Mouse (Mus musculus): ENCODE measurements at regions not wholly inside any gene's neighbourhood (a gene's known extent, or its start where the extent isn't known, plus 50 kb on each side); places are given as distances from the start of the nearest gene placed in this dataset.

GRCm38 (mm10) chr11:117056958-117057357 is 58.0 kb upstream of the Sec14l1 start:
- POLR2A ChIA-PET = interaction anchor here (0.6 kb wide), 1 partner anchor 164 kb away, joined by 3 read pairs; no protein-coding TSS in a partner anchor
- DNase-seq (ENCODE audit: low read depth, low spot score) (no peak), ATAC-seq (no peak)

DNA sequence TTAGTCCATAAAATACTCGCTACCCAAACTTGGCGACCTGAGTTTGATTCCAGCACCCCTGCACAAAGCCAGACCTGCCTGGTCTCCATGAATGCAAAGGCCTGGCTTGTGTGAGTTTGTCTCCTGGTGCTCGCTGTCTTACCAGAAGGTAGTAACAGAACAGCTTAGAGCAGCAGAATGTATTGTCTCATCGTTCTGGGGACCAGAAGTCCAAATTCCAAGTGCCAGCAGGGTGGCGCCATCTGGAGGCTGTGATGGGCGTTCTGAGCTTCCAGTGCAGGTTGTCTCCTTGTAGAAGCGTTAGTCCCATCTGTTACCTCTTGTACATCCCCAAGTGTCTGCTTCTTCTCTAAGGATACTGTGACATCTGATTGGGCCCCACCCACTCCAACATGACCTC is 57.5 kb upstream of the Sec14l1 start:
- ChIA-PET CTCF (interaction anchor here (0.8 to 3.2 kb wide), 6 partner anchors 15 to 172 kb away, joined by 3 to 10 read pairs (median 4); no protein-coding TSS in a partner anchor), POLR2A (interaction anchor here (0.6 kb wide), 1 partner anchor 164 kb away, joined by 3 read pairs; no protein-coding TSS in a partner anchor)
- H3K27me3 ChIP-seq = no peaks in the 10 kb centered on the region
- in situ Hi-C loops (cut with MboI; ENCODE audit: low pct_unique_long_range_greater_than_20kb) = loop anchor here (5.0 kb wide), 1 partner anchor 145 kb away; no protein-coding TSS in a partner anchor
- TF ChIP-seq CTCF (IDR thresholded peaks at IDR 0.05) = peak; percentile 60
- ATAC-seq (no peak), DNase-seq (ENCODE audit: low read depth, low spot score) (no peak)

More at GRCm38 (mm10) chr11:117056958-117057357, 58.0 kb upstream of the Sec14l1 start:
- no peaks in the 10 kb centered on the region for H3K27me3 ChIP-seq
- peak; percentile 76 for TF ChIP-seq CTCF (IDR thresholded peaks at IDR 0.05)
- CTCF ChIA-PET = interaction anchor here (1.1 to 3.2 kb wide), 5 partner anchors 9 to 172 kb away, joined by 4 to 10 read pairs (median 4); no protein-coding TSS in a partner anchor
- in situ Hi-C loops (cut with MboI; ENCODE audit: low pct_unique_long_range_greater_than_20kb) = loop anchor here (5.0 kb wide), 1 partner anchor 145 kb away; no protein-coding TSS in a partner anchor

DNA sequence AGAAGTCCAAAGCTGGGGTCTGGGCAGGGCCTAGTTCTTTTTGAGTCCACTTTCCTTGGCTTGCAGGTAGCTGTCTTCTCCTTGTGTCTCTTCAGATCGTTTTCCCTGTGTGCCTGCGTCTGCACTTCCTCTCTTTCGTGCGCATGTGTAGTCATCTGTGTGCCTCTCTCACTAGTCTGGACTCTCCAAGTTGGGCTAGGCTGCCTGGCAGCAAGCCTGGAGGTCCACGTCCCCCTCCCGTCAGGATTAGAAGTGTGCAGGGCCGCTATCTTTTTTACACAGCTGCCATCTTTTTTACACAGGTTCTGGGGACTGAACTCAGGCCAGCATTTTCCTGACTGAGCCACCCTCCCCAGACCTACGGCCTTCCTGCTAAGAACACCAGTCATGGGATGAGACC is 55.8 kb upstream of the Sec14l1 start:
- H3K27me3 ChIP-seq = no peaks in the 10 kb centered on the region
- DNase-seq (ENCODE audit: low read depth, low spot score) = no peak
- ChIA-PET POLR2A (no interaction called here), CTCF (interaction anchor here (1.6 to 3.2 kb wide), 2 partner anchors 17 to 174 kb away, joined by 3 to 10 read pairs; no protein-coding TSS in a partner anchor)
- TF ChIP-seq CTCF (IDR thresholded peaks at IDR 0.05) = no peak
- in situ Hi-C loops (cut with MboI; ENCODE audit: low pct_unique_long_range_greater_than_20kb) = loop anchor here (5.0 kb wide), 1 partner anchor 147 kb away; no protein-coding TSS in a partner anchor
- ATAC-seq = no peak

DNA sequence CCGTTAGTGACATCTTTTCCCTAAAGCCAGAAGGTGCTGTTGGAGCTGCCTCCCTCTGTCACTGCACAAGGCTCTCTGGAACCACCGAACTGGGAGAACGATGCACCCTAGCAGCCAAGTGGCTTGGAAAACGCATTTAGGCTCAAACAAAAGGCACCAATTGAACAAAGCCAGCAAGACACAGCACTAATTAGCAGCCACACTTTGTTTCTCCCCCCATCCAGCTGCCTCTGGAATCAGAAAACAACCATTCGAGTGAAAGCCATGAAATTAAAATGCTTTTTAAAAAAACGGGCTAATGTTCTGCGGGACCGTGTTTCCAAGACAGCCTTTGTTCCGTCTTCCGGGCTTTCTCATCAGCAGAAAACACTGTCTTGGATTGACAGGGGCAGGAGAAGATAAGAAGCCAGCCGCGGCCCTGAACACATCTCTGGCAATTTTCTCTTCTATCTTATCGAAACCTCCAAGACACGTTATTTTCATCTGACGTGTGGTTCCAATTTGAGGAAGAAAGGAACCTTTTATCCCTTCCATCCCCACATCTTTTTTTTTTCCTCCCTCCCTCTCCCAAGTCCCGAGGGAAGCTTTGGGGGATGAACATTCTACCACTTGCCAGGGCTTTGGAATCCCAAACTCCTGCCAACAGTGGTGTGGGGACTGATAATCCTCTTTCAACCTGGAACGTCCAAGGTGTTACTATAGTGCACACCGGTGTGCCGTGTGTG is 54.8 kb upstream of the Sec14l1 start:
- ChIA-PET CTCF (no interaction called here), POLR2A (no interaction called here)
- no peak for TF ChIP-seq CTCF (IDR thresholded peaks at IDR 0.05)
- no peak for DNase-seq (ENCODE audit: low read depth, low spot score)
- in situ Hi-C loops (cut with MboI; ENCODE audit: low pct_unique_long_range_greater_than_20kb) = loop anchor here (5.0 kb wide), 1 partner anchor 148 kb away; no protein-coding TSS in a partner anchor
- H3K27me3 ChIP-seq = no peaks in the 10 kb centered on the region
- ATAC-seq = no peak

GRCm38 (mm10) chr11:117060706-117061337 is 54.1 kb upstream of the Sec14l1 start:
- no peak for TF ChIP-seq CTCF (IDR thresholded peaks at IDR 0.05)
- no peak for DNase-seq (ENCODE audit: low read depth, low spot score)
- in situ Hi-C loops (cut with MboI; ENCODE audit: low pct_unique_long_range_greater_than_20kb) = no loop called here
- ATAC-seq = no peak
- no peaks in the 10 kb centered on the region for H3K27me3 ChIP-seq
- ChIA-PET CTCF (no interaction called here), POLR2A (no interaction called here)

- ChIA-PET POLR2A (interaction anchor here (0.6 kb wide), 1 partner anchor 166 kb away, joined by 3 read pairs; no protein-coding TSS in a partner anchor), CTCF (interaction anchor here (1.3 to 2.1 kb wide), 2 partner anchors 10 to 127 kb away, joined by 3 to 7 read pairs; no protein-coding TSS in a partner anchor)
- no peak for DNase-seq (ENCODE audit: low read depth, low spot score)
- H3K27me3 ChIP-seq = no peaks in the 10 kb centered on the region
- in situ Hi-C loops (cut with MboI; ENCODE audit: low pct_unique_long_range_greater_than_20kb) = no loop called here
- no peak for TF ChIP-seq CTCF (IDR thresholded peaks at IDR 0.05)
- ATAC-seq = no peak
Measured at GRCm38 (mm10) chr11:117062772-117063499, 52.0 kb upstream of the Sec14l1 start.
